Mouse (Mus musculus): ENCODE measurements around the gene Btbd10.

Gene Btbd10

DNA sequence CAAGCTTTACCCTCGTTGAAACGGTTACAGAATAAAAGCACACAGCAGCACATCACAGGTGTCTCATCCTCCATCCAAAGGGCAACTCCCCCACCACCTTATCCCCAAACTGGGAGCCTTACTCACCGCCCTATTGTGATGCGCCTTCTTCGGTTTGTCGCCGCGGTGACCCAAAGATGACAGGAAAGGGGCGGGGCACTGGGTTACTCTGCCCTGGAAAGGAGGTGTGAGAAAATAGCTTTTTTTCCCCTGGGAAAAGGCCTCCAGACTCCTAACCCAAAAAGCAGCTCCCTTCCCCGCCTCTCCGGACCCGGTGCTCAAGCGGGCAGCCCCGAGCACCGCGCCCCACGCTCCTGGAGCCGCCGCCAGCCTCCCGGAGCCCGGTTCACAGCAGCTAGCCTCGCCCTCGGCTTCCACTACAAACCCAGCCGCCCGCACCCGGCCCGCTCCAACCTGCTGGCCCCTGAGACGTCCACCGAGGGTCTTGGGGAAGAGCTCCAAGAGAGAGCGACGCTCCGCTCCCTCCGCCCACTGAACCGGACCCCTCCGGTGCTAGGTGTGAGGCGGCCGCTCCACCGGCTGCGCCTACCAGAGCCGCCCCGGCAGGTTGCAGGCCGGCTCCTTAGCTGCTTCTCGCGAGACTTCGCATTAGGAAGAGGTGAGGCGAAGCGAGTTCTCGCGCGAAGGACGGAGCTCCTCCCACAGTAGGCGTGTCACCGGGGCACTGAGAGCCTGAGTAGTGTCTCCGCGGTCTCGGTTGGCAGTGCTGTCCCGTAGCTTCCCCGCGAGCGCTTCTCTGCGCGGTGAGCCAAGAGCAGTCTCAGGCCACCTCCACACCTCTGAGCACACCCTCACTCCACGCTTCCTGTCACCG is at the start of gene Btbd10:
TSS of gene Btbd10 (minus strand) at position 647 of the 874 bp plus-strand sequence.
- peak; percentile 99 for DNase-seq (ENCODE audit: low spot score)

DNA sequence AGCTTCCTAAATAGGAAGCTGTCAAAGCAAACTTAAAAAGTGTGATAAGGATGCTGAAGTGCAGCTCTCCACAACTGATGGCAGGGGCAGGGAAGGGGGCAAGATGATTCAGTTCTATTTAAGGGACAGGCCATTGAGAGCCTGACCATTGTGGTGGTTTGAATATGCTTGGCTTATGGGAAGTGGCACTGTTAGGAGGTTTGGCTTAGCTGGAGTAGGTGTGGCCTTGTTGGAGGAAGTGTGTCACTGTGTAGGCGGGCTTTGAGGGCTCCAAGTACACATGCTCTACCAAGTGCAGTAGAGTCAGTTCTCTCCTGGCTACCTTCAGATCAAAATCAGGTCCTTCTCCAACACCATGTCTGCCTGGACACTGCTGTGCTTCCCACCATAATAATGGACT is 47.3 kb upstream of the Btbd10 start:
- no peak for DNase-seq (ENCODE audit: low spot score)

DNA sequence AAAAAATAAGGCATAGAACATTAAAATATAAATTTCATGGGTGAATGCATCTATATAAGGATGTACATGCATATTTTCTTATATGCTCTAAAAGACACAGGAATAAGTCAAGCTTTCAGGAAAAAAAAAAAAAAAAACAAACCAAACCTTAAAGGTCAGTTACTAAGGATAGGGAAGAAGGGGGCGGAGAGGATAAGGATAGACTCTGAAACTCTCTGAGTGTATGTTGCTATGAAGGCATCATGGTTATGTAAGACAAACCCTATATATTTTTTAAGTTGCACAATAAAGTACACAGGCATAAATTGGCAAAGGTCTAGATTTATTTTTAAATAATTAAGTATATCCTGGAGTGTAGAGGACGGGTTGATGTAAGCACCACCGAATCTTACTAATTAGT is 46.1 kb upstream of the Btbd10 start:
- DNase-seq (ENCODE audit: low spot score): no peak

DNA sequence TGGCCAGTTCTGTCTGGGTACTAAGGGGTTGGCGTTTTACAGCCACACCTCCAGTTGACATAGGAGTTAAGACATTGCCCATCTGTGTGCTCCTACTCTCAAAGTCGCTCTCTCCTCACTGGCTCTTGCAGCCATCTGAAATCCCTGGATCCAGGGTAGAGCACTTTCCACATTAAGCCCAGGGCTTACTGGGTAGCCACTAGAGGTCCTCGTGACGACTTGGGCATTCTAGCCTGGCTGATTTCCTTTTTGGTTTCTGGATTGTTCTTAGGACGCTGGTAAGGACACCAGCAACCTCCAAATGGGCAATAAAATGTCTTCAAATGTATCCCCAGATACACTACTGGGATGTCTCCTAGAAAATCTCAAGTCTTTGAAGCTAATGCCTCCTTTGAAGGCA is 39.5 kb upstream of the Btbd10 start:
- DNase-seq (ENCODE audit: low spot score): no peak

DNA sequence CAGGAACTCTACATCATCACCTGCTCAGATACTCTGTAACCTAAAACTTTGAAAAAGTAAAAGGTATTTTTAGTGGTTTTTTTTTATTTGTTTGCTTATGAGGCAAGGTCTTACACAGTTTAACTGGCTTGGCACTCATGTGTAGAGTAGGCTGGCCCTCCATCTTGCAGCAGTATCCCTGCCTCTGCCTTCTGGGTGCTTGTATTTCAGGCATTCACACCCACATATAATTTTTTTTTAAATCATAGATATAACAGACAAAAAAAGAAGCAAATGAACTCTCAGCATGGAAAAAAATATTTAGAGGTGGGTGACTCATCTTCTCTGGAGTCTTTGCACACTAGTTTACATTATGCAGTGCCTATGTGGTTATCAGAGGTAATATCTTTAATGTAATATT is 28.9 kb upstream of the Btbd10 start:
- no peak for DNase-seq (ENCODE audit: low spot score)

DNA sequence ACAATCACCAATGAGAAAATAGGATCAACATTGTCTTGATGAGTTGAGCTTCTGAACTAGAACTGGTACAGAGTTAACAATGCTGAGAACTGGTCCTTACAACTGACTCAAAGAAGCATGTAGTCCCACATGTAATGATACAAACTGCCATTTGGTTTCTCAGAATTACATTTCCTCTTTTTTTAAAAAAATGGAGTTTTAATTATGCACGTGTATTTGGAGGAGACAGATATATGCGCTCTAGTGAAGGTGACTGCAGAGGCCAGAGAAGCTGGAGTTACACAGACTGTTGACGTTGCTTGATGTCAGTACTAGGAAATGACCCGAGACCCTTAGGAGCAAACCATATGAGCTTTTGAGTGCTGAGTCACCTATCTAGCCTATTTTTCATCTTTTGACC is 27.5 kb upstream of the Btbd10 start:
- DNase-seq (ENCODE audit: low spot score): no peak

DNA sequence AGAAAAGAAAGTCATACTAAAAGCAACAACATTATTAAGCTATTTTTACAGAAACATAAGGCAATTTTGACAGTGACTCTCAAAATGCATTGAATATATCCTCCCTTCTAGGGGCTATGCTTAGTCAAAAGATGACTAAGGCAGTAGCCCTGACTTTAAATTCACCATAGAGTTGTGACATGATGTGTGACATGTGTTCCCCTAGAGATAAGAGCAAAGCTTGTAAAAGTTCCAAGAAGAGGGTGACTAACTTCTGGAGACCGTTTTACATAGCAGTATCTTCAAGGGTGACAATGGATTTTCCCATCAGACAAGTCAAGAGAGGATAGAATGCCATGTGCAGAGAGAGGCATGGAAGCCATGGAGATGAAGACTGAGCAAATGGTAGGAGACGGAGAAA is 22.4 kb upstream of the Btbd10 start:
- DNase-seq (ENCODE audit: low spot score): no peak

DNA sequence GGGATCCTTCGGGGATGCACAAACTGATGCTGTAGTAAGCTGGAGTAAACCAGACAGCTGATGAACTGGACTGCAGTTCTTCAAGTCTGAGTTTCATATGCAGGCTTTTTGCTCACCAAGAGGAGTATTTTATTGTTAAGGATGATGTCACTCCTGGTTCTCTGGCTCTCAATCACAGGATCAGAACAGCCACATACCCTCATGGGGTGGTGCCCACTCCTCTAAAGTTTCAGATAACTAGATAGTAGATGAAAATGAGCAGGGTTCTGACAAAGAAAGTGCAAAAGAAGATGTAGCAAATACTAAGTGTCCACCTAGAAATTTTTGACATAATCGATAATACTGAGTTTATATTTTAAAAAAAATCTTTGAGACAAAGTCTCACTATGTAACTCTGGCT is 19.3 kb upstream of the Btbd10 start, which contains the start of gene Pth:
TSS of gene Pth (minus strand) at position 101 of the 400 bp plus-strand sequence.
- no peak for DNase-seq (ENCODE audit: low spot score)

DNA sequence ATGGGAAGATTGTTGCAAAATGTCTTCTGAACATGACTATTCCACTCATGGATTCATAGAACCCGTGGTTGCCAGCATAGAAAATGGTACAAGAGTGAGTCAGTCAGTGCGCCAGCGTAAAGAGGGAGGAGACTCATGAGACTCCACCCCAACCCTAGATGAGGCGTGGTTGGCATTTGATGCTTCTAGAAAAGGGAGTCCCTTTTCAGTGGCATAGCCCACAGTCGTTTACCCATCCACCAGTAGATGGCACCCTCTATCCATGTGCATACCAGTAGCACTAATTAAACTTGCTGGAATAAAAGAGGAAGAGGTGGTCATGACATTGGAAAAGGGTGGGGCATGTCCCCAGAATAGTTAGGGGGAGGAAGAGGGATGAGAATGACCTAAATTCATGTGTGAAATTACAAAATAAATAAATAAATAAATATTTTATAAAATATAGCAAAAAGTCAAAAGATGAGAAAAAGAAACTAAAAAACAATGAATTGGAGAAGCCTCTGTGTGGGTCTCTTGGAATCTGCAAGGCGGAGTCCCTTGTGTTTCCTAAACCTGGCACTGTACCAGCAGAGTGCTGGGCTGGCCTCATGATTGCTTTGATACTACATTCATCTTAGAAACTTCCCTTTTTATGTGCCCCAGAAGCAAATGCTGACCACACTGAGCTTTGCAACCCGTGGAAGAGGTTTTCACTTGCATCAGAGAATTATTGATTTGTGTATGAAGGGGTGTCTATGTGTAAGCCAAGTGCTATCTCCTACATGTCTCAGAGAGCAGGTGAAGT is 8.9 kb upstream of the Btbd10 start:
- DNase-seq (ENCODE audit: low spot score): peak; percentile 91

DNA sequence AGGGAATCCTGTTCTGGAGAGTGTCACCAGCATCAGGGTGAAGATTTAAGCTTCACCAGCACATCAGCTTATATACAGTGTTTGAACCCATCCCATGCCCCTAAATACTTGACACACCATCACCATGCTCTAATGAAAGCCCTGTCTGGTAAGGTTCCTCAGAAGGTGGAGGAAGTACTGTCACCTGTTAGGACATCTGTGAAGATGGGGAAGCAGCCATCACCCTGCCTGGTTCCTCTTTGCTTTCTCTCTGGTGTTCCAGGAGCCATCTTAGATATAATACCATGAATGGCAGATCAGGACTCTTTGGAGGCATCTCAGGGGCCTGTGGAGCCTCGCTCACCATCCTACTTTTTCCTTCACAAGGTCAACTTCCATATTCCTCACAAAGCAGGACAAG is 3.5 kb upstream of the Btbd10 start:
- no peak for DNase-seq (ENCODE audit: low spot score)

DNA sequence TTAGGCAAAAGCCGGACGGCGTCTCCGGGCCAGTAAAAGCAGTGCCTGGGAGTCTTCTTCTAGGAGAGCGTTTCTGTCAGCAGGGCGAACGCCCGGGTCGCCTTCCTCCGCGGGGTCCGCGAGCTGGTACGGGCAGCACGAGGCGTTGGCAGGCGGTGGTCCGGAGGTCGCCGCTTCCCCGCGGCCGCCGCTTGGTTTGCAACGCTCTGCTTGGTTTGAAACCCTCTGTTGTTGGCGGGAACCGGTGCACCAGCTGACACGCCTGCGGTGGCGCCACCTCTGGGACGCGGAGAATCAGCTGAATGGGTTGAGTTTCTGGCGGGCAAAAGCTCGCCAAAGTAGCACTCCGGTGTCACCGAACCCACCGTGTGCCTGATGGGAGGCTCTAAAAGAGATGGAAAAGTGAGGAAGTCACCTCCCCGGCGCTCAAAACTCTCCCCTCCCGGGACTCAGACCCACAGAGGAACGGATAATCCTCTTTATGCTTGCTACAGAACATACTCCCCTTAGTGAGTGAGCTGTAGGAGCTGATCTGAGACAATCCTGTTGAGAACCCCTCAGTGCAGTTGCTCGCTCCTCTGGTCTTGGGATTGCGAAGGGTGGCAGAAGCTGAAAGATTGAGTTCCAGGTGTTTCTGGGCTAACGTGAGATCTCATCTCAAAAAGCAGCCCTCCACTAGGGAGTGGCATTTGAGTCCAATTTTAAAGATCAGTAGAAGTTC is 588 bp upstream of the Btbd10 start:
- peak; percentile 83 for DNase-seq (ENCODE audit: low spot score)

DNA sequence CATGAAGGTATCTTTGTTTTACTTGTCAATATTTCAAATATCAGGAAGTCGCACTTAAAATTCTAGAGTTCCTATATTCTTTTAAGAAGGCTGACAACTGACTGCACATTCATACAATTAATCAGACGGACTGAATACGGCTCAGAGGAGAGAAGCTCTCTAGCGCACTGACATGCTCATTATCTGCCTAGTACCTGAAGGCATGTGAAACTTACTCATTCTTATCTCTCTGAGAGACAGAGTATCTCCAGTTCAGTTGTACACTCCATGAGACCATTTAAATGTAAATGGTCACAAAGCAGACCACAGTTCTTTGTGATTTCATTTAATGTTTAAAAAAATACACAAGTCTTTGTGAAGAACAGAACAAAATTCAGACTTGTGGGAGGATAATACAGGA is 1.8 kb downstream of the Btbd10 start:
- DNase-seq (ENCODE audit: low spot score): no peak

DNA sequence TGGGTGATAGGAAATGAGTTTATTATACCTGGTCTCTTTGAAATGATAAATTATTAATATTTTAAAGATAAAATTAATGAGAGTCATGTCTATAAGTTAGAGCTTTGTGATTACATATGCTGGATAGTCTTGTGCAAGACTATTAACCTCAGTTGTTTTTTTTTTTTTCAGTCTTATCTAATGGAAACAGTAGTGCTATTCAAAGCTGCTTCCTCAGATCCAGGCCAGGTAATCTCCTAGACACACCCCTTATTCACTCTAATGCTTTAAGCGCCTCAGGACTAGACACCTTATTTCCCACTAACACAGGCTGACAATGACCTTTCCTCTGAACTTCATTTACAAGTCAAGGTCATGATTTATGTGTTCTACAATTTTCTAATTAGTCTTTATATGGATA is 20.1 kb downstream of the Btbd10 start:
- no peak for DNase-seq (ENCODE audit: low spot score)

DNA sequence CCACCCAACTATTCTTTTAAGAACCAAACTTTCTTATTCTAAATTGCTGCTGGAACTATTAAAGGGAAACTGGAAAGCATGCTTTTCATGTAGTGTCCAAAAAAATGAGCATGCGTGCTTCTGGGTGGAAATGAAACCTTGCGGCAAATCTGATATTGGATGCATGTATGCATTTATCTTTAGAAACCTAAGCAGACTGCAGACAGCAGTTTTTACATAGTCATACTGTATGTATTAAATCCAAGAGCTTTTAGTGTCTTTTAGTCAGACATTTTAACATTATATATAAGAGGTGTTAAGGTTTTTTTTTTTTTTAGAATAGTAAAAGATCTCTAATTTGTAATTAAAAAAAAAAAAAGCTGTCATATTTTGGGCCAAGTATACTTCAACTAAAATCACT is 21.5 kb downstream of the Btbd10 start:
- no peak for DNase-seq (ENCODE audit: low spot score)

DNA sequence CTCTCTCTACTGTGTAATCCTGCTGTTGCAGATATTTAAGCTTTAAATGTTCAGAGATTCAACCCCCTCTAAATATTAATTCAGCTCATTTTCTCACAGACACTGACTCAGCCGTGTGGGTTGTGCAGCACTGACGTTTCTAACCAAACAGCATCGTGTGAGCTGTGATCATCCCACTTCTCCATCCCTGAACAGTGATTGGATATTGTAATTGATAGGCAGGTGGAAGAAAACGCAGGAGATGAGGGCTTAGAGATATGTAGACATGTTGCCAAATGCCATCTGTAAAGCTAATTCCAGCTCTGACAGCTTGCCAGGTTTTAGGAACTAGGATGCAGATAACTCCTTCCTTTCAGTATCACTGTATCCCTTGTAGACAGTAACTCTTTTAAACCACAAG is 21.9 kb downstream of the Btbd10 start:
- DNase-seq (ENCODE audit: low spot score): no peak

DNA sequence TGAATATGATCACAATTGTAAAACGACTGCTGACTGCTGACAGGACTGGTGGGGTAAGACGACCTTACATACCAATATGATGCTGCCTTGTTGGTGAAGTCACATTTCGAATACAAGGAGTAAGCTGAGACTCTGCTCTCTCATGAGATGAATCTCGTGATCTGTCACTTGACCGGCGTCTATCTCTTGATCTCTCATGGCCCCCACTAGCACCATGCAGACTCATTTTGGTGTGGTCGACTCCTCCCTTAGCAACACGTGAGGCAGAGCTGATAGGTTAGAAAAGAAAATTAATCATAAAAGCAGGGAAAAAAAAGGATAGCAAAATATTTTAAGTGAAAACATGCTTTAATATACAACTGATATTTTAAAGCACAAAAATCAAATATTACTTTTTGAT is 33.9 kb downstream of the Btbd10 start:
- DNase-seq (ENCODE audit: low spot score): no peak

DNA sequence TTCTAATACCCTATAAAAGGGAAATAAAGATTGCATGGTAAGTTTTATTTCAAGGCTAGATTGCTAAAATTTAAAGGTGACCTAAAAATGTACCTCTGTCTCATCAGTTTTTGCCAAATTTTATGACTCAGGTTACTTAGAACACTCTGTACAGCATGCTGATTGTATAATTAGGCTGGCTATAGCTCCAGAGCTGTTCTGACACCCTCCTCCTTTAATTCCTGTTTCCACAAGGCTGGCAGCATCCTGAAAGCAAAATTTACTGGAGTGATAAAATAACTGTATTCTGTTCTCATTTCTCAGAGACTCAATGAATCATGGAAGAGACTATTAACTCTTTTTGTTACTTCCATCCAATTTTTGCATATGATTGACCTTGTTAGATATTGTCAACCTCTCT is 35.2 kb downstream of the Btbd10 start:
- DNase-seq (ENCODE audit: low spot score): no peak

DNA sequence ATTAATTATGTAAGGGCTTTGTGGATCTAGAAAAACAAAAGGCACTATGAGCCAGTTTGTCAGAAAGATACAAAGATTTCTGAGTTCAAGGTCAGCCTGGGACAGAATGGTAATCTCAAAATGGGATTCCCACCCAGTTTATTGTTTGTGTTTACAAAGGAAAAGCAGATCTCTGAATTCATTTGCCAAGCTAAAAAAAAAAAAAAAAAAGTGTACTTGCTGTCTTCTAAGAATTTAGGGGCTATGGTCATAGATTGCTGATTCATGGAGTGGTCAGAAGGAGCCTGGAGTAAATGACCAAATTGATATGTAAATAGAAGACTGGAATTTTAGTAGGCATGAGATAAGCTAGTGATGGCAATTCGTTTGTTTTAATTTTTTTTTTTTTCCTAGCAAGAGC is 49.1 kb downstream of the Btbd10 start:
- DNase-seq (ENCODE audit: low spot score): no peak

DNA sequence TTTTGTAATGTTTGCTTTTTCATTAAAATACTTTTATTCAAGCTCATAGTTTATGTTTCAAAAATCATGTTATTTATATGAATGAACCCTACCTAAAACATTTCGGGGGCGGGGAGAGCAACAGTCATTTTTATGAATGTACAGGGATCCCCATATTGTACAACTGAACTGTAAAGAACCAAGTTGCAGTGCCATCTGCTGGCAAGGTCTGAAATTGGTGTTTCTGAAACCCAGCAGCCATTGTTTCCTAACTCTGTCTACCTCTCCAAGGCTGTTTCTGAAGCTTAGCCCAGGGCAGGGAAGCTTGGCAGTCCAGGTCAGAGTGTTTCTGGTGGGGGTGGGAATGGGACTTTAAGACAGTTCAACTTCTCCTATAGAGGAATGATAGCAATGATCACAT is 57.4 kb downstream of the Btbd10 start:
- peak; percentile 84 for DNase-seq (ENCODE audit: low spot score)

DNA sequence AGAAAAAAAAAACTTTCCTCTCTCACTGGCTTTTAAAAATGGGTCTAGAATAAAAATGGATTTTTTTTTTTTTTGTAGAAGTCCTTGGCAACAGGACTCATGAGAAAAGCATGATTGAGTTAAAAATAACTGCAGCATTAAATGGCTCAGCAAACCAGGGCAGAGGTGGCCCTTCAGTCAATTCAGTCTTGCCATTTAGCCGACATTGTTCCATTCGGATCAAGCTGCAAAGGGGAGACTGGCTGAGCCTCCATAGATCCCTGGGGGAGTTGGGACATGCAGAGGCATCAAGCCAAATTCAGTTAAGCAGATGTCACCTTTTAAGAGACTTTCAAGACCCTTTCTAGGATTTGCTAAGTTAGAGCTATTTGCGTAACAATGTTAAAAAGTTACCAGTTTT is 59.1 kb downstream of the Btbd10 start:
- DNase-seq (ENCODE audit: low spot score): no peak

DNA sequence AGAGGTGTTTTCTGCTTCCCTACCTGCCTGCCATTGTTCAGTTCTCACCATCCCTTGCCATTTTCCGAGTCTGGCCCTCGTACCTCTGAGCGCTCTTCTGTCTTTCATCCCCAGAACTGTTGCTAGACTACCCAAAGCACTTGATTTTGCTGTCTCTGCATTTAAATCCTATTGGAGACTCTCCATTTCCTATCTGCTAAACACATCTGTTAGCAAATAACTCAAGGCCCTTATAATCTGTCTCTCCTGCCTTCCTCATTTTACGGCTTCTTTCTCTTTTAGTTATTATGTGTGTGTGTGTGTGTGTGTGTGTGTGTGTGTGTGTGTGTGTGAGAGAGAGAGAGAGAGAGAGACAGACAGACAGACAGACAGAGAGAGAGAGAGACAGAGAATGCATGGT is 71.4 kb downstream of the Btbd10 start:
- DNase-seq (ENCODE audit: low spot score): no peak

DNA sequence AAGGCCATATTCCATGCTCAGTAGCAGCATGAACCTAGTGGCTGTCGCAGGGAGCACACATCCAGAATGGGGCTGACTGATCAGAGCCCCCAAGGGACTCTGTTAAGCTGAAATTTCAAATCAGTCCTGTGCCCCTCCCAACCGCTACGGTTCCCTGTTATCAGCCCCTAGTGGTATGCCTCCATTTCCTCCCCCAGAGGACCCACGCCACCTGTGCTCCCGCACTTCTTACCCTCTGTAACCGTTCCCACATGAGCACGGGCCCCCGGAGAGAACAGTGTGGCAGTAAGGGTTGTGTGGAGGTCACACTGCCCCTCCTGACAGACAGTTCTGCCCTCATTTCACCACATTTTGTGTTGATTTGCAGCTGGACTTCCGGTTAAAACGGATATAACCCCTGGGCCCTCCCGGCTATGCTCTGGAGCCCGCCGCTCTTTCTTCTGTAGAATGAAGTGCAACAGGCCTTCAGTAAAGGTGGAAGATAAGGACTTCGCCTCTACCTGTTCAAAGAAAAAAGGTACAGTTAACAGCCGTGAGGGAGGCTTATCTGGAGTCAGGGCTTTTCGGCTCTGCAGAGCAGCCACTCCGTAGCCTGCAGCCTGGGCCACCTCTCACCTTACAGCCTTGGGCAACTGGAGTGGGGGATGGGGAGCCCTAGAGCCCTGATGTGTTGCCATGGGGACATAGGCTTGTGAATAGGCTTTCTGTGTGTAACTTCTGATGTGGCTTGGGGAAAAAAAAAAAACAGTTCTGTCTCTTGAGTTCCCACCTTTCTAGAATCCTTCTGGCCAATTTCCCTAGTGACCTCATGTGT is 73.9 kb downstream of the Btbd10 start:
- DNase-seq (ENCODE audit: low spot score): peak; percentile 85

All from embryo, embryonic 10.5 days (tissue).